Mouse (Mus musculus): ENCODE data around the gene Gm49450. TPM values are rescaled to one million over a fixed set of nuclear protein-coding genes. Genes with fewer than 3 reads are reported as not detected.

Gene Gm49450
- not detected for total RNA-seq (2021)
- long read RNA-seq, experiment 1, partial matches to known transcripts: 0 of 3 reads
- long read RNA-seq, experiment 1, other reads (novel, unspliced or antisense): 3 of 3 reads
- long read RNA-seq, experiment 2, partial matches to known transcripts: 0 of 112 reads
- long read RNA-seq, experiment 2, other reads (novel, unspliced or antisense): 112 of 112 reads

DNA sequence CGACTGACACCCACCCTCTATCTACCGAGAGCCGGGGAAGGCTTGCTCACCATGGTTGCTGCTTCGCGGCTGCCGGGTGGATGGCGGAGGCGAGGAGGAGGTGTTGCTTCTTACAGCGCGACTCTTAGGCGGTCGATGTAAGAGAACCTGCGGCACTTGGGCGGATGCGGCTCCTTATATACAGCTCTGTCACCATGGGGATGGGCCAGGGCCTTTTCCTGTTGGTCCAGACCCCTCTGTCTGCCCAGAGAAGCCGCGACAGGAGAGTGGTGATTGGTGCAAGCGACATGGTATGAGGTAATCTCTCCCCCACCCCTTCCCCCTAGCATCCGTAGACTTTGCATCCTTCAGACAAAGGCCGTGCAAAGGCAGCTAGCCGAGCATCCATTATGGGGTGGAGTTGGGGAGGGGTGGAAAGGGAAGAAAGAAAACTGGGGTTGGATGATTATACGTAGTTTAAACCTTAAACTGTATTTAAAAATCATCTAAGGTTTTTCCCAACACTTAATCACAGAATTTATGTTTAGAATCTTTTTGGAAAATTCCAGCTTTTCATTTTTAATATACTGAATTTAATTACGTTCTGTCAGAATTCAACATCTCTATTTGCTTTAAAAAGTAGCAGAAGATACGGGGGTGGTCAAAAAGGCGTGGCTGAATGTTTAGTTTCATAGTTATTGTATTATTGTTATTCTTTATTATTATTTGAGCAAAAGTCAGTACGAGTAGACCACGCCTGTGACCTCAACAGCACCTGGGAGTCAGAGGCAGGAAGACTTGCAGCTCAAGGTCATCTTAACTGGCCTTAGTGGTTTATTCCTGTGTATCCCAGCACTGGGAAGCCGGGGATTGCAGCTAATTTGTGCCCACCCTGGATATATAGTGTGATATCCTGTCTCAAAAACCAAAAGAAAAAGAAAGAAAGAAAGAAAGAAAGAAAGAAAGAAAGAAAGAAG, at the start of gene Gm49450, which contains the start of gene Tuba1a:
TSS of gene Gm49450 (minus strand) at position 151 of the 956 bp plus-strand sequence.
TSS of gene Tuba1a (minus strand) at position 303 of the 956 bp plus-strand sequence.
- peak; percentile 96 to 97 for DNase-seq (ENCODE audit: low spot score in 2 of 2)

DNA sequence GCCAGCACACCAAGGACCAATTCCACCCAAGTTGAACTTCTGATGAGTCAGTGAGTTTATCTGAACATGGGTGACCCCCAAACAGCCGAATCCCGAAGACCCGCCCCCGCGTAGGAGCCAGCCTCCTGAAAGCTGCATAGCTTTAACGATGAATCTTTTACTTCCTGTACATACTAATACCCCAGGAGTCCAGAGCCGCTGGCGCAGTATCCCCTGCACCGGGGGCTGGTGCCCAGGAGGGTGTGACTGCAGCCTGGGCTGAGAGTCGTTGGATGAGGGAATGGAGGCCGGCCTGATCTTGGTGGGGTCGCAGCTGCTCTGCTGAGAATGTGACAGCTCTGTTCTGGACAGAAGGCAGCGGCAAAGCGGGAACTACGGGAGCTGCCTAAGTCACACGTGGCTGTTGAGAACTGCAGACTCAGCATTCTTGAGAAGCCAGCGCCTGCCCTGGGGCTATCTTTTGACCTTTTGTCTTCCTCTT, 48.1 kb upstream of the Gm49450 start:
- no peak for DNase-seq (ENCODE audit: low spot score in 2 of 2)

- peak; percentile 59 to 66 for DNase-seq (ENCODE audit: low spot score in 2 of 2)
These were observed 47.4 kb upstream of the Gm49450 start for GRCm38 (mm10) chr15:99000535-99001283.

DNA sequence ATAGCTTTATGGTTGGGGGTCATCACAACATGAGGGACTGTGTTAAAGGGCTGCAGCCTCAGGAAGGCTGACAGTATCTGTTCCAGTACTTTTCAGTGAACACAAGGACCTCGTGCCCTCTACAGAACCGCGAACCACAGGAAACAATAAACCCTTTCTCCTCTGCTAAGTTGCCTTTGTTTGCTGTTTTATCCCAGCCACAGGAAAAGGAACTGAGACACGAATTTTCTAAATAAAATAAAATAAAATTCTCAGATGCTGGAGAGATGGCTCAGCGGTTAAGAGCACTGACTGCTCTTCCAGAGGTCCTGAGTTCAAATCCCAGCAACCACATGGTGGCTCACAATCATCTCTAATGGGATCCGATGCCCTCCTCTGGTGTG, 45.4 kb upstream of the Gm49450 start:
- DNase-seq (ENCODE audit: low spot score in 2 of 2): no peak

DNA sequence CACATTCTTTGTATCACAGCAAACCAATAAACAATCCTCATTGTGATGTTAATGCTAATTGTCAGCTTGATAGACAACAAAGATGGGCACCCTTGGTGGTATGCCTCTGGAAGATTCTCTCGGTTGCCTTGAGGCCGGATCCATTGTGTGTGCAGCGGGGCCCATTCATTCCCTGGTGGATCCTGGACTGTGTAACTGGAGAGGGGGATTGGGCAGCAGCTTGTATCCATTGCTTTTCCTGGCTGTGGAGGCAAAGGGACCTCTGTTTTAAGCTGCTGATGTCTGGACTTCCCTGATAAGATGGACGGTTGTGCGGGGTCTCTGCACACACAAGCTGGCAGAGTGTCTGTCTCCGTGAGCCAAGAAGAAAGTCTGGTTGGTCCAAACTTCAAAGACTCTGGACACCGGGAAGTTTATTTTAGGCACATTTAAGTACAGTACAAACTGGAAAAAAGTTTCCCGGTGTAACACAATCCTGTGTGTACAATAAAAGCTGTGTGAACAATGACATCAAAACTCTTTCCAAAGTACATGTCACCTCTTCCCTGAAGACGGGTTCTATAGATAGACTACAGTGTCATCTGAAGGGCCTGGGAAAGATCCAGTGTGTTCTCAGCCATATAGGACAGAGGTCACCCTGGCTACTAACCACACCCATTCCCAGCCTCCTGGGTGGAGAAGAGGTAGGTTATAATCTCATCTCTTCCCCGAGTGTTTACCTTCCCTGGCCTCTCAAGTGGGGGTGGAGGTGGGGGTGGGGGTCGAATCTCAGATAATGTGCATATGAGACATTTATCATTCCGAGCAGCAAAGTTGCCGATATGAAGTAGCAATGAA, 44.8 kb upstream of the Gm49450 start:
- no peak for DNase-seq (ENCODE audit: low spot score in 2 of 2)

- no peak for DNase-seq (ENCODE audit: low spot score in 2 of 2)
These were observed 43.5 kb upstream of the Gm49450 start for GRCm38 (mm10) chr15:98996840-98997239.

DNA sequence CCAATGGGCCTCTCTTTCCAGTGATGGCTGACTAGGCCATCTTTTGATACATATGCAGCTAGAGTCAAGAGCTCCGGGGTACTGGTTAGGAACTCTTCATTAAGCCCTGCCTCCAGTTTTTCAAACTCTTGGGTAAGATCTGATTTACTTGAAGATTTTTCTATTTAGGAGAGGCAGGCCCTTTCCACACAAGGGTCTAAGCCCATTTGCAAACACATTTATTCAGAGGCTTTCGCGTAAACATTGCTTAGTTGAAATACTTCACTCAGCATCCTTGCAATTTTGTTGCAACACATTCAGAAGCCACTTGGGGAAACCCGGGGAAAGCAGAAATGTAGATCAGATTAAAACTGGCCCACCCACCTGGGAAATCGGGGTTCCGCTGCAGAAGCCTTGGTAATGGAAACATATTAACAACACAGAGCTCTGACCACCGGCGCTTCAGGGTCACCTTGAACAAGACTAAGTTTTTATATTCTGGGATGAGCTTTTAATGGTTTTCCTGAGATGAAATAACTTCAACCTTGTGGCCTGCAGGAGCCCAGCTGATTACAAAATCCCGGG, 41.7 kb upstream of the Gm49450 start:
- no peak for DNase-seq (ENCODE audit: low spot score in 2 of 2)

DNA sequence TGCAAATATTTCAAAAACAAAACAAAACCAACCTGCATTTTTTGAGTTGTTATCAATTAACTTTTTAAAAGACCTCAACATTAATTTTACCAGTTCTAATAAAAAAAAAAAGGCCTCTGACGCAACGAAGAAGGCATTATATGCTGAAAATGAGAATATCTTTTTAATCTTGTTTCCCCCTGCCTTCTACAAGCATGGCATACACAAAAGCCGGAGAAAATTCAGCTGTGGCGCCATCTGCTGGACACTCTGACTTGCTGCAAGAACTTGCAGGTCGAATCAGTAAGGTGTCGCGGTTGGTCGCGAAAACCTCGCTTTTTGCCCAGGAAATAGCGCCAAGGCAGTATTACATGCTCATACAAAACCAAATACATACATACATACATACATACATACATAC, 40.5 kb upstream of the Gm49450 start:
- peak; percentile 83 to 88 for DNase-seq (ENCODE audit: low spot score in 2 of 2)

- peak; percentile 95 to 97 for DNase-seq (ENCODE audit: low spot score in 2 of 2)
These were observed 39.9 kb upstream of the Gm49450 start for GRCm38 (mm10) chr15:98993093-98993793.

GRCm38 (mm10) chr15:98992086-98992912, 38.9 kb upstream of the Gm49450 start:
- DNase-seq (ENCODE audit: low spot score in 2 of 2): peak; percentile 70 to 81

DNA sequence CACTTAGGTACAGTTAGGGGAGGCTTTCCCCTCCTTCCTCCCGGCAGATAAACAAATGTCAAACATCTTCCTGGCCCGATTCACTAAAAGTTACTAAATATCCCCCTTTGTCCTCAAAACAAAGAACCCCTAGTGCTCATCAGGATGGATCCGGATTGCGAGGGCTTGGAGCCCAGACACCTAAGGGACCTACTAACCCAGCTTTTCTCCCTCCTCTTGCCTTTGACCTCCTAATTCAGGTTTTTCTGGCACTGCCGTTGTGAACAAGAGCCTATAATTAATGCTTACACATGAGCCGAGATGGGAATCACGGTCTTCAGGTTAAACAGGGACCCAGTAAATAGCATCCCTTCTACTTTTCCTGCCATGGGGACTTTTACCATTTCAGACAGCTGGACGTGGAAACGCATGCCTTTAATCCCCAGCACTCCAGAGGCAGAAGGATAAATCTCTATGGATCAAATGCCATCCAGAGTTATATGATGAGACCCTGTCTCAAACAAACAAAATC, 38.2 kb upstream of the Gm49450 start:
- DNase-seq (ENCODE audit: low spot score in 2 of 2): no peak

DNA sequence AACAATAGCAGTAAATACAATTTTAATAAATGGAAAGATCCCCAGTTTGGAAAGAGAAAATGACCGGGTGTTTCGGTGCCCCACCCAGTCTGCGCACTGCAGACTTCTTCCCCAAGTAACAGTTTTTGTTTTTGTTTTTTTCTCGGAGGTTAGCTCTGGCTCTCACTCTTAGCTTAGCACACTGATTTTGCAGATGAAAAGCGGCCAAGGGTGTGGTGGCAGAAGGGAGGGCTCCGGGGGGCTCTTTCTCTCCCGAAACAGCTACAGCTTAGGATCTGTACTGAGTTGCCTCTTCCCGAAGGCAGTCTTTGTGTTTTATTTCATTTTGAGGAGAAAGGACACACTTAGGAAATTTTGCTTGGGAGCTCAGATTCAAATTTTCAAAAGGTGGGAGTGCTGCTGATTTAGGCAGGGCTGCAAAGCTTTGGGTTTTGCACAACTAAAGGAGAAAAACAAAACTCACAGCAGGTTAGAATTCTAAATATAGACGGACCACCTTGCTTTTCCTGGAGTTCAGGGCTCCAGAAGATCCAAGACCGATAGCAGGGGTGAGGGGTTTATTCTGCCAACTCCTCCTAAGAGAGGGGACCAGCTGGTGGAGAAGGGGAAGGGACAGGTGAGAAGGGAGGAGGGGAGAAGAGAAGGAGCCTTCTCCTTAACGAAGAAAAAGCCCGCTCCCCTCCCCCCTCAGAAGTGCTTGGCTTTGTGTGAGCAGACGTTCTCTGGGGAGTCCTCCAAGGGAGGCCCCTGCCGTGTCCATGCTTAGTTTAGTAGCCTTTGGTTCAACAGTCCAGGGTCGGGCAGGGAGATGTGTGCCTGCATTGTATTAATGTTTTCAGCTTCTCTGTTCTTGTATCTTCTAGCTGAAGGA, 37.6 kb upstream of the Gm49450 start:
- DNase-seq (ENCODE audit: low spot score in 2 of 2): no peak

DNA sequence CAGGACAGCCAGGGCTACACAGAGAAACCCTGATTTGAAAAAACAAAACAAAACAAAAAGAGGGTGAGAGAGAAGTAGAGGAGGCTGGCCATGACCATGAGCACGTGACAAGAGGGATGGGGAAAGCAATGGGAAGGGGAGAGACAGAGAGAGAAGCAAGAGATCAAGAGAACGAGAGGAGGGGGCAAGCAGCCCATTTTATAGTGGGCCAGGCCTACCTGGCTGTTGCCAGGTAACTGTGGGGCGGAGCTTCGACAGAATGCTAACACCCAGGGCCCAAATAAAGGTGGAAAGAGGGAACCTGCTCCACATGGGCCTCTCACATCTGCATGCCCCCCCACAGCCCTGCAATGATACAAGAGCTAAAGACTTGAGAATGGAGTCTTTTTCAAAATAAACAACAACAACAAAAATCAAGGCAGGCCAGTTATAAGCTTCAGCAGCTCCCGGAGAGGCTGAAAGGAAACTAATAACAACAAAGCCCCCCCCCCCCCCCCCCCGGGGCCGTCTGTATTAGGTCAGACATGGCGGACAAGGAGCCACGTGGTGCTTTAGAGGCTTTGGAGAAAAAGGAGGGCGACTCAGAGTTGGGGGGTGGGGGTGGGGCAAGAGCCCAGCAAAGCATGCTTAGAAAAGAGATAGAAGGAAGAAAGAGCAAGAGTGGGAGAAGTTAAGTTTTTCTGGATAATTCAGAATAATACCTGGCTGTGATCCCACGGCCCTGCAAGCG, 36.5 kb upstream of the Gm49450 start:
- DNase-seq (ENCODE audit: low spot score in 2 of 2): no peak

DNA sequence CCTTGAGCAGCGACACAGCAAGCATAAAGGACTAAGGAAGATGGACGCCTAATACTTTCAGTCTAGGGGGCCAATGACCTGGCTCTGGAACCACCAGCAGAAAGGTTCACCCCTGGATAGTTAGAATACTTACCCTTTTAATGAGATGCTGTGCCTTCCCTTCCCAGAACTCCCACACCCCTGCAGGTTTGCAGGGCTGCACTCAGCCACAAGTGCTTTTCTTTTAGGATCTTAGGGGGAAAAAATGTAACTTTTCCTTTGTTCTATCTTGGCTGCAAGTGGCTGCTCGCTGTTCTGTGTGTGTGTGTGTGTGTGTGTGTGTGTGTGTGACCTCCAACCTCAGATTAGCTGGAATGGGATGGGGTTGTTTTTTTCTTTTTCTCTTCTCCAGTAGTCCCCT, 35.4 kb upstream of the Gm49450 start:
- no peak for DNase-seq (ENCODE audit: low spot score in 2 of 2)

DNA sequence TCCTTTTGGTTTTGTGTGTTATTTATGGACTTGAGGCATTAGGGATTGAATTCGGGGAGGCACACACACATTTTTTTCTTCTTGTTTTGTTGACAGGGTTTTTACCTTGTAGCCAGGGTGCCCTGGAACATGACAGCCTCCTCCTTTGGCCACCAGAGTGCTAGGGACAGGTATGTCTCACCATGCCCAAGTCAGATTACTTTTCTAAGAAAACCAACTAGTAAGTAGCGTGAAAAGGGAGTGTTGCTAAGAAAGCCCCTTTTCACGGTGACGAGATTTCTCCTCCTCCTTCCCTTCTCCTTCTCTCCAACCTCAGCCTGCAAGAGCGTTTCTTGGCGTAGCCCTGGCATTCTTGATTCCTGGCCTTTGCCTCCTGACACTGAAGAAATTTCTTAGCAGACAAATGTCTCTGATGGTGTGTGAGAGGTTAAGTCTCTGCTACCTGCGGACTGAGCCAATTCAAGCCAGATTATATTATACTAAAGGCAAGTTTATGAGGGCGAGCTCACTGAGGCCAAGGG, 34.4 kb upstream of the Gm49450 start:
- no peak for DNase-seq (ENCODE audit: low spot score in 2 of 2)

DNA sequence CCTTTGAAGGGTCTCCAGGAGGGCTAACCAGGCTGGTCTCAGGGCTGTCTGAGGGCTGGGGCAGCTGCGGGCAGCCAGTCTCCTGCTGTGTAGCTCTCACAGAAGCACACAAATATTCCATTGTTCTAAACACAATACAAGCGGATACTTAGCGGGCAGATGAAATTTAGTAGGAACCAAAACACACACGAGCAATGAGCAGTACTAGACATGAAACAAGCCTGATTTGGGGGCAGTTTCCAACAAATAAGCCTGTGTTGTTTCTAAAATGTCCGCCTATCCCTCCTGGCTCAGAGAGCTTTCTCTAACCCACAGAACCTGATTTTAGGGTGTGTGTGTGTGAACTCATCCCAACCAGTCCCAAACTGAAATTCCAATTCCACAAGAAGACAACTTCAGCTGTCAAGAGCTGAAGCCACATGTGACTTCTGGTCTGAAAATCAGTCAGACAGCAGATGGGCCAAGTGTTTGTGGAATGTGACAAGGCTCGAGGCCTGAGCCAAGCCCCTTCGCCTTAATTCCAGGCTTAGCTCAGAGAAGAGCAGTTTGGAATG, 33.8 kb upstream of the Gm49450 start:
- DNase-seq (ENCODE audit: low spot score in 2 of 2): no peak
